ENCODE assay signal across 8 mouse cellular contexts in the genomic region with DNA sequence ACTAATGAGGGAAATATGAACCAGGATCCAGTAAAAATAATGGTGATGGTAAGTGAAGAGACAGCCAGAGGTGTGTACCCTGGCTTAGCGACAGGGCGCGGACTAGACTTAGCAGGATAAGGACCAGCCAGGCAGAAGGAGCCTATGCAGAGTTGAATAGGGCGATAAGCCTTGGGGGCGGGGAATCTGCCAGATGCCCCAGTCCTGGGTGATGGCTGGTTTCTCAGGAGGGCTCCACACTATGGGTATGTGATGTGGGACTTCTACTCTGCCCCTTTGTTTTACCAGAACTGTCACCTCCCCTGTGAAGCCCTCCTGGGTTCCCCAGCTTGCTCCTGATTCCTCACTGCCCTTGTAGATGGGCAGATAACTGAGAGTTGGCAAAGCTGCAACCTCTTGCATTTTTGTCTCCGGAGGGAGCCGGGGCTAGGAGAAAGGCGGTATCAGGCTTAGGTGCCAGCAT. TPM values are rescaled to one million over a fixed set of nuclear protein-coding genes. Genes with fewer than 3 reads are reported as not detected.
DNase-seq lines count a peak whose midpoint lies in the region; ATAC-seq lines count a peak whose summit lies in the region.

No protein-coding gene starts in this region.

- no peak overlapping the region; the same call in 1 of the 2 replicates for H3K4me3 ChIP-seq in forebrain, embryonic 10.5 days
- no peak overlapping the region for H3K4me3 ChIP-seq in forebrain, embryonic 11.5 days (ENCODE audit: low read depth, low read length)

- no peak overlapping the region; the same call in 1 of the 2 replicates for H3K9ac ChIP-seq in forebrain, embryonic 11.5 days (ENCODE audit: low read length)

- WGBS in forebrain, embryonic 10.5 days, result 23% methylated on average over 8 of the region's 8 CpGs
- 30% methylated on average over 8 of the region's 8 CpGs for whole genome bisulfite sequencing in forebrain, embryonic 11.5 days

- peaks cover 36% of the 10 kb centered on the region for H3K4me1 ChIP-seq in forebrain, embryonic 10.5 days
- peaks cover 10% of the 10 kb centered on the region for H3K4me1 ChIP-seq in forebrain, embryonic 11.5 days (replicated peaks; ENCODE audit: control insufficient read depth, insufficient read depth, low read length)

- no peaks in the 10 kb centered on the region for H3K9me3 ChIP-seq in forebrain, embryonic 10.5 days
- H3K9me3 ChIP-seq in forebrain, embryonic 11.5 days (ENCODE audit: control insufficient read depth, low read length), result no peaks in the 10 kb centered on the region

- intact Hi-C loops in left cerebral cortex, postnatal 25 days (cut with DNase I), result no loop called here

- ATAC-seq in forebrain, embryonic 11.5 days (replicated peaks; ENCODE audit: low FRiP score), result no peak
- peak; percentile 61 for ATAC-seq in megakaryocyte progenitor cell, adult 5-6 weeks (replicated peaks; ENCODE audit: poor library complexity)
- ATAC-seq in frontal cortex, adult (ENCODE audit: low TSS enrichment), result no peak

- DNase-seq in forebrain, embryonic 10.5 days (ENCODE audit: extremely low spot score, low spot score), result no peak
- DNase-seq in forebrain, embryonic 11.5 days (ENCODE audit: low spot score), result no peak
- DNase-seq in spleen, adult 12 weeks (ENCODE audit: low spot score), result peak; percentile 71
- no peak for DNase-seq in spleen, adult 18-20 months
- peak; percentile 78 to 80 for DNase-seq in spleen, postnatal 4 days (ENCODE audit: low spot score in 2 of 2)
- no peak for DNase-seq in left cerebral cortex, postnatal 25 days (ENCODE audit: low spot score in 2 of 2)

- peak overlapping the region; percentile 21; the same call in 1 of the 2 replicates for H3K27ac ChIP-seq in forebrain, embryonic 10.5 days
- no peak overlapping the region for H3K27ac ChIP-seq in forebrain, embryonic 11.5 days (ENCODE audit: low read depth, low read length)

- H3K36me3 ChIP-seq in forebrain, embryonic 10.5 days (replicated peaks), result no peaks in the 10 kb centered on the region
- H3K36me3 ChIP-seq in forebrain, embryonic 11.5 days (ENCODE audit: control insufficient read depth, insufficient read depth, low read length), result no peaks in the 10 kb centered on the region

- no peak overlapping the region for H3K4me2 ChIP-seq in forebrain, embryonic 11.5 days (ENCODE audit: low read depth, low read length, severe bottlenecking)

- peaks cover 57% of the 10 kb centered on the region for H3K27me3 ChIP-seq in forebrain, embryonic 10.5 days (ENCODE audit: poor library complexity, severe bottlenecking)
- no peaks in the 10 kb centered on the region; the same call in 1 of the 2 replicates for H3K27me3 ChIP-seq in forebrain, embryonic 11.5 days (ENCODE audit: control insufficient read depth, insufficient read depth, low read length)

RNA-seq across cellular contexts. Expression of a gene that starts 6.4 kb away (rescaled TPM):
- polyA plus RNA-seq in forebrain, embryonic 10.5 days (2016; fragmentation: Nextera tagmentation; extraction: Ambion mirVana), result 1,023 and 1,061 TPM in 2 replicates
- 1,023 and 1,042 TPM in 2 replicates for polyA plus RNA-seq in forebrain, embryonic 11.5 days (2014; fragmentation: Nextera tagmentation; extraction: Ambion mirVana)
- 2,120 and 2,179 TPM in 2 replicates for total RNA-seq in megakaryocyte progenitor cell, adult 5-6 weeks (2015)
- total RNA-seq in megakaryocyte progenitor cell, adult 5-6 weeks (2017), result 3,037 and 3,138 TPM in 2 replicates
- total RNA-seq in left cerebral cortex, postnatal 25 days (2021), result 100 to 1,000 TPM; 457 to 461 TPM

RNA-seq across cellular contexts. Expression of a gene that starts 6.9 kb away (rescaled TPM):
- 10.5 and 11.2 TPM in 2 replicates for polyA plus RNA-seq in forebrain, embryonic 10.5 days (2016; fragmentation: Nextera tagmentation; extraction: Ambion mirVana)
- polyA plus RNA-seq in forebrain, embryonic 11.5 days (2014; fragmentation: Nextera tagmentation; extraction: Ambion mirVana), result 11.3 and 13.6 TPM in 2 replicates
- total RNA-seq in megakaryocyte progenitor cell, adult 5-6 weeks (2015), result 2.1 and 3.6 TPM in 2 replicates
- total RNA-seq in megakaryocyte progenitor cell, adult 5-6 weeks (2017), result 1.5 and 1.8 TPM in 2 replicates
- 100 to 1,000 TPM; 463 to 509 TPM for total RNA-seq in left cerebral cortex, postnatal 25 days (2021)

RNA-seq across cellular contexts. Expression of a gene that starts 34.9 kb away (rescaled TPM):
- polyA plus RNA-seq in forebrain, embryonic 10.5 days (2016; fragmentation: Nextera tagmentation; extraction: Ambion mirVana), result 40.8 and 42.8 TPM in 2 replicates
- 36.7 and 40.0 TPM in 2 replicates for polyA plus RNA-seq in forebrain, embryonic 11.5 days (2014; fragmentation: Nextera tagmentation; extraction: Ambion mirVana)
- 4.0 and 6.0 TPM in 2 replicates for total RNA-seq in megakaryocyte progenitor cell, adult 5-6 weeks (2015)
- 15.7 and 19.2 TPM in 2 replicates for total RNA-seq in megakaryocyte progenitor cell, adult 5-6 weeks (2017)
- 10 to 100 TPM; 22.3 to 28.6 TPM for total RNA-seq in left cerebral cortex, postnatal 25 days (2021)

Comparison
In these comparisons a context has a peak if more than half of its experiments do, and no peak if none do; other contexts are left out.
1. DNase-seq: peak in spleen, adult 12 weeks (single experiment) and spleen, postnatal 4 days (2 of 2); none in forebrain, embryonic 10.5 days (single experiment), forebrain, embryonic 11.5 days (single experiment), spleen, adult 18-20 months (0 of 2) and left cerebral cortex, postnatal 25 days (0 of 2).
2. RNA of a gene that starts 6.4 kb away (total RNA-seq): 2,120 to 3,138 TPM in megakaryocyte progenitor cell, adult 5-6 weeks; 457 to 461 TPM in left cerebral cortex, postnatal 25 days; every median in the first group is over 4 times any median in the second.
3. RNA of a gene that starts 6.9 kb away (total RNA-seq): 463 to 509 TPM in left cerebral cortex, postnatal 25 days; 1.5 to 3.6 TPM in megakaryocyte progenitor cell, adult 5-6 weeks; every median in the first group is over 100 times any median in the second.